Mouse (Mus musculus): ENCODE results near the gene Oprl1. TPM values are rescaled to one million over a fixed set of nuclear protein-coding genes. Genes with fewer than 3 reads are reported as not detected.

The Oprl1 gene
- polyA plus RNA-seq, 1 experiment from 2014 or later = 7.5 TPM

DNA sequence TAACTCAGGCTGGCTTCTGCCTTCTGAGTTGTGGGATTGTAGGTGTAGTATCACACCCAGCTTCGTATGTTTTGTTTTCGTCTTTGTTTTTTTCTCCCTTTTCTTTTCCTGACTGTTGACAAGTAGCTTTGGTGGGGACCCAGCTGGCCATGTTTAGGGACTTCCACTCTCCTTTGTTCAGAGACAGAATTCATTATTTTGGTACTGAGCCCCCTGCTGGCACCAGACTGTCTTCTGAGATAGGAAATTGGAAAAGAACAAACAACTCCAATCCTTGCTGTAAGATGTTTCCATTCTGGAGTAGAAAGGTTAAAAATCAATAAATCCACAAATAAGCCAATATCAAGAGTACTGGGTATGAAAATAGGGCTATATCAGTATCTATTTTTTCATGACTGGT is 38.4 kb upstream of the Oprl1 start:
- Histone ChIP-seq H3K27ac (ENCODE audit: low read depth, low read length) (peak overlapping the region; percentile 50; the same call in 1 of the 2 replicates), H3K36me3 (ENCODE audit: control insufficient read depth, insufficient read depth, low read length) (no peaks in the 10 kb centered on the region), H3K9ac (ENCODE audit: low read depth, low read length) (no peak overlapping the region), H3K27me3 (ENCODE audit: control insufficient read depth, insufficient read depth, low read length) (peaks cover 29% of the 10 kb centered on the region), H3K9me3 (replicated peaks; ENCODE audit: control insufficient read depth, low read length) (no peaks in the 10 kb centered on the region), H3K4me2 (no peak overlapping the region), H3K4me3 (ENCODE audit: low read depth, low read length) (no peak overlapping the region), H3K4me1 (ENCODE audit: control insufficient read depth, insufficient read depth, low read length) (peaks cover 9% of the 10 kb centered on the region)
- 41% methylated on average over 2 of the region's 2 CpGs for WGBS (ENCODE audit: insufficient replicate concordance)
- no peak for ATAC-seq (replicated peaks; ENCODE audit: insufficient number of reproducible peaks, low FRiP score, low TSS enrichment)

DNA sequence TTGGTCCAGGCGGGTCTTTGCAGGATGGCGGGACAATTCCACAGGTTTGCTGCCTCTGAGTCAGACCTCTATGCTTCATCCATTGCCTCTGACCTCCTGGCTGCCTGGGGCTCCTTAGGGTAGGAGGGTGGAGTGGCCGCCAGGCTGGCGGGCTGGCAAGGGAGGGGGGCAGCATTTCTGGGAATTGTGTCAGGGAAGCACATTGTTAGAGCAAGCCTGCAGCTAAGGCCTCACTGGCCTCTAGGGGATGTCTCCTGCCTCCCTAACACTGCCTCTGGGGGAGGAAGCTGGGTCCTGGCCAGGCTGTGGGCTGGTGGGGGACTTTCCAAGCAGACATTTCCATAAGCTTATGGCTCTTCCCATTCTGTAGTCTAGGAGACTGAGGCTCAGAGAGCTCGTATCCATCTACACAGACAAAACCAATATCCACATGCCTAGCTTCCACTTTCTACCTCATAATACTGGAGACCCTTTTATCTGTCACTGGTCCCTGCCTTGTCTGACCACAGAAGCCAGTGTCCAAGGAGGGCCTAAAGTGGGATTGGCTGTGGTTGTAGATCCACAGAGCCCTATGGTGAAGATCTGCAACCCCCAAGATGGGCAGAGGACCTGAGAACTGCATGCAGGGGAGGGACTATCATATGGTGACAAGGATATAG is 37.6 kb upstream of the Oprl1 start:
- Histone ChIP-seq H3K9ac (ENCODE audit: low read depth, low read length) (no peak overlapping the region), H3K4me2 (no peak overlapping the region), H3K4me1 (ENCODE audit: control insufficient read depth, insufficient read depth, low read length) (peaks cover 9% of the 10 kb centered on the region), H3K9me3 (replicated peaks; ENCODE audit: control insufficient read depth, low read length) (no peaks in the 10 kb centered on the region), H3K4me3 (ENCODE audit: low read depth, low read length) (no peak overlapping the region), H3K27ac (ENCODE audit: low read depth, low read length) (0 out of 2 replicates have a peak overlapping the region, but pooled peaks have one; percentile 12), H3K36me3 (ENCODE audit: control insufficient read depth, insufficient read depth, low read length) (no peaks in the 10 kb centered on the region), H3K27me3 (ENCODE audit: control insufficient read depth, insufficient read depth, low read length) (peaks cover 21% of the 10 kb centered on the region)
- 54% methylated on average over 5 of the region's 5 CpGs for WGBS (ENCODE audit: insufficient replicate concordance)
- no peak for ATAC-seq (replicated peaks; ENCODE audit: insufficient number of reproducible peaks, low FRiP score, low TSS enrichment)

GRCm38 (mm10) chr2:181677755-181678098 is 37.1 kb upstream of the Oprl1 start:
- WGBS (ENCODE audit: insufficient replicate concordance) = 26% methylated on average over 3 of the region's 3 CpGs
- H3K4me2 ChIP-seq = no peak overlapping the region
- H3K4me1 ChIP-seq (ENCODE audit: control insufficient read depth, insufficient read depth, low read length) = peaks cover 9% of the 10 kb centered on the region
- no peak overlapping the region for H3K4me3 ChIP-seq (ENCODE audit: low read depth, low read length)
- no peak for ATAC-seq (replicated peaks; ENCODE audit: insufficient number of reproducible peaks, low FRiP score, low TSS enrichment)
- H3K27ac ChIP-seq (ENCODE audit: low read depth, low read length) = no peak overlapping the region
- H3K36me3 ChIP-seq (ENCODE audit: control insufficient read depth, insufficient read depth, low read length) = no peaks in the 10 kb centered on the region
- H3K9ac ChIP-seq (ENCODE audit: low read depth, low read length) = no peak overlapping the region
- no peaks in the 10 kb centered on the region for H3K9me3 ChIP-seq (replicated peaks; ENCODE audit: control insufficient read depth, low read length)
- peaks cover 16% of the 10 kb centered on the region for H3K27me3 ChIP-seq (ENCODE audit: control insufficient read depth, insufficient read depth, low read length)

GRCm38 (mm10) chr2:181678780-181679179 is 36.0 kb upstream of the Oprl1 start:
- H3K9ac ChIP-seq (ENCODE audit: low read depth, low read length) = no peak overlapping the region
- peaks cover 9% of the 10 kb centered on the region for H3K4me1 ChIP-seq (ENCODE audit: control insufficient read depth, insufficient read depth, low read length)
- peaks cover 7% of the 10 kb centered on the region for H3K27me3 ChIP-seq (ENCODE audit: control insufficient read depth, insufficient read depth, low read length)
- no peak overlapping the region for H3K4me3 ChIP-seq (ENCODE audit: low read depth, low read length)
- no peak overlapping the region for H3K4me2 ChIP-seq
- no peaks in the 10 kb centered on the region for H3K36me3 ChIP-seq (ENCODE audit: control insufficient read depth, insufficient read depth, low read length)
- H3K9me3 ChIP-seq (replicated peaks; ENCODE audit: control insufficient read depth, low read length) = no peaks in the 10 kb centered on the region
- ATAC-seq (replicated peaks; ENCODE audit: insufficient number of reproducible peaks, low FRiP score, low TSS enrichment) = peak; percentile 69
- 24% methylated on average over 1 of the region's 1 CpGs for WGBS (ENCODE audit: insufficient replicate concordance)
- no peak overlapping the region for H3K27ac ChIP-seq (ENCODE audit: low read depth, low read length)

GRCm38 (mm10) chr2:181679951-181680715 is 34.7 kb upstream of the Oprl1 start, which contains the start of gene Tcea2:
Gene Tcea2, plus strand, starts transcription at chr2:181680310.
- peak; percentile 28 for ATAC-seq (replicated peaks; ENCODE audit: insufficient number of reproducible peaks, low FRiP score, low TSS enrichment)
- peak within 1 kb of the TSS; percentile 70 for H3K4me3 ChIP-seq (ENCODE audit: low read depth, low read length)
- WGBS (ENCODE audit: insufficient replicate concordance) = under 1% methylated on average over 69 of the region's 69 CpGs
- peak within 1 kb of the TSS; percentile 97 for H3K4me2 ChIP-seq
- H3K36me3 ChIP-seq (ENCODE audit: control insufficient read depth, insufficient read depth, low read length) = no peaks in the 10 kb centered on the region
- peaks cover 9% of the 10 kb centered on the region for H3K4me1 ChIP-seq (ENCODE audit: control insufficient read depth, insufficient read depth, low read length)
- no peaks in the 10 kb centered on the region for H3K9me3 ChIP-seq (replicated peaks; ENCODE audit: control insufficient read depth, low read length)
- peak within 1 kb of the TSS; percentile 70 for H3K27ac ChIP-seq (ENCODE audit: low read depth, low read length)
- no peaks in the 10 kb centered on the region for H3K27me3 ChIP-seq (ENCODE audit: control insufficient read depth, insufficient read depth, low read length)
- peak within 1 kb of the TSS; percentile 89 for H3K9ac ChIP-seq (ENCODE audit: low read depth, low read length)

- no peak for ATAC-seq (replicated peaks; ENCODE audit: insufficient number of reproducible peaks, low FRiP score, low TSS enrichment)
- Histone ChIP-seq H3K27ac (ENCODE audit: low read depth, low read length) (peak overlapping the region; percentile 70), H3K27me3 (ENCODE audit: control insufficient read depth, insufficient read depth, low read length) (no peaks in the 10 kb centered on the region), H3K4me3 (ENCODE audit: low read depth, low read length) (peak overlapping the region; percentile 70), H3K4me1 (ENCODE audit: control insufficient read depth, insufficient read depth, low read length) (peaks cover 4% of the 10 kb centered on the region), H3K4me2 (peak overlapping the region; percentile 97), H3K9ac (ENCODE audit: low read depth, low read length) (peak overlapping the region; percentile 89), H3K9me3 (replicated peaks; ENCODE audit: control insufficient read depth, low read length) (no peaks in the 10 kb centered on the region), H3K36me3 (ENCODE audit: control insufficient read depth, insufficient read depth, low read length) (no peaks in the 10 kb centered on the region)
- 21% methylated on average over 7 of the region's 7 CpGs for WGBS (ENCODE audit: insufficient replicate concordance)
Observed at GRCm38 (mm10) chr2:181680716-181681117, 34.1 kb upstream of the Oprl1 start.

DNA sequence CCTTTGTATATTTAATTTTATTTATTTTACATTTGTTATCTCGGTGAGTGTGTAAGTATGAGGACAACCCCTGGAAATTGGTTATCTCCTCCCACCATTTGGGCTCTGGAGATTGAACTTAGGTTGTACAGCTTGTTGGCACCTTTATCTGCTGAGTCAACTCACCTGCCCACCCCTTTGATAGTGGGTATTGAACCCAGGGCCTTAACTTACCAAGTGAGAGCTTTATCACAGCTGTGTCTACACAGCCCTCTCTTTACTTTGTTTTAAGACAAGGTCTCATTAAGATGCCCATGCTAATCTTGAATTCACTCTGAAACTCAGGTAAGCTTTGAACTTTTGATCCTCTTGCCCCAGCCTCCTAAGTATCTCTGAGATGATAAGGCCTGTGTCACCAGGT is 32.8 kb upstream of the Oprl1 start:
- Histone ChIP-seq H3K27me3 (ENCODE audit: control insufficient read depth, insufficient read depth, low read length) (no peaks in the 10 kb centered on the region), H3K4me2 (no peak overlapping the region), H3K9ac (ENCODE audit: low read depth, low read length) (no peak overlapping the region), H3K36me3 (ENCODE audit: control insufficient read depth, insufficient read depth, low read length) (0 out of 2 replicates have a peak, but pooled peaks cover 3% of the 10 kb centered on the region), H3K4me1 (ENCODE audit: control insufficient read depth, insufficient read depth, low read length) (peaks cover 3% of the 10 kb centered on the region), H3K4me3 (ENCODE audit: low read depth, low read length) (no peak overlapping the region), H3K9me3 (replicated peaks; ENCODE audit: control insufficient read depth, low read length) (no peaks in the 10 kb centered on the region), H3K27ac (ENCODE audit: low read depth, low read length) (no peak overlapping the region)
- WGBS (ENCODE audit: insufficient replicate concordance) = 75% methylated on average over 1 of the region's 1 CpGs
- no peak for ATAC-seq (replicated peaks; ENCODE audit: insufficient number of reproducible peaks, low FRiP score, low TSS enrichment)

GRCm38 (mm10) chr2:181683381-181683780 is 31.4 kb upstream of the Oprl1 start:
- no peak for ATAC-seq (replicated peaks; ENCODE audit: insufficient number of reproducible peaks, low FRiP score, low TSS enrichment)
- WGBS (ENCODE audit: insufficient replicate concordance) = 61% methylated on average over 4 of the region's 4 CpGs
- H3K27ac ChIP-seq (ENCODE audit: low read depth, low read length) = no peak overlapping the region
- 0 out of 2 replicates have a peak, but pooled peaks cover 5% of the 10 kb centered on the region for H3K36me3 ChIP-seq (ENCODE audit: control insufficient read depth, insufficient read depth, low read length)
- no peak overlapping the region for H3K4me3 ChIP-seq (ENCODE audit: low read depth, low read length)
- H3K4me1 ChIP-seq (ENCODE audit: control insufficient read depth, insufficient read depth, low read length) = peaks cover 3% of the 10 kb centered on the region; the same call in 1 of the 2 replicates
- H3K27me3 ChIP-seq (ENCODE audit: control insufficient read depth, insufficient read depth, low read length) = no peaks in the 10 kb centered on the region
- H3K9ac ChIP-seq (ENCODE audit: low read depth, low read length) = no peak overlapping the region
- H3K4me2 ChIP-seq = no peak overlapping the region
- H3K9me3 ChIP-seq (replicated peaks; ENCODE audit: control insufficient read depth, low read length) = no peaks in the 10 kb centered on the region

All from heart, embryonic 11.5 days (tissue).